Mouse (Mus musculus): ENCODE results near the gene Thap3. TPM values are rescaled to one million over a fixed set of nuclear protein-coding genes. Genes with fewer than 3 reads are reported as not detected.

The Thap3 gene
- polyA plus RNA-seq, 1 experiment from 2014 or later, result 41.4 TPM

DNA sequence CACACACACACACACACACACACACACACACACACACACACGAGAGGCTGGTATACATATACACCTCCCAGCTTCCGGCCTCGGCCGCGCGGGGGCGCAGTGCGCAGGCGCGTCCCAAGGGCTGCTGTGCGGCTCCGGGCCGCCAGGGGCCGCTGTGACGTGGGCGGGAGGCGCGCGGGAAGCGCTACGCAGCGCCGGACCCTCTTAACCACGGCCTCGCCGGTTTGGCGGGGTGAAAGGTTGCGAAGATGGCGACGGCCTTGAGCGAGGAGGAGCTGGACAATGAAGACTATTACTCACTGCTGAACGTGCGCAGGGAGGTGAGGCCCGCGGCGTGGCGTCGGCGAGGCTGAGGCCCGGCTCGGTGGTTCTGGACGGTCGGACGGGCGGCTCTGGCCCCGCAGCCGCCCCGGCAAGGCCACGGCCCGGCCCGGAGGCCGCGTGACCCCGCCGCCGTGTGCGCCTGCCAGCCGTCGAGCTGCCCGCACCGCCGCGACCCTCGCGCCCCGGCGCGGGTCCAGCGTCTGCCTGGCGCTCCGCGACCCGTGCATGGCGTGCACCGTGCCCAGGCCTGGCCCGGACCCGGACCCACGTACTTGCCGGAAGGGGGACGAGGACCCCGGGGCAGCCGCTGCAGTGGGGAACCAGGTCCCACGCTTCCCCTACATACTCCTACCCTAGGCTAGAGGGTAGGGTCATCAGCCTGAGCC, 55.1 kb downstream of the Thap3 start, which contains the start of gene Dnajc11:
Gene Dnajc11 (plus strand): TSS at position 187 of the 710 bp plus-strand sequence.
- DNase-seq (ENCODE audit: low spot score), result peak; percentile 94

Other genes with a start within 250 kb of the Thap3 start
- 104 and 122 TPM in 2 replicates for gene Camta1, start 127.1 kb downstream of the Thap3 start, polyA plus RNA-seq (2015; fragmentation: Nextera tagmentation; extraction: Ambion mirVana)
- 47.2 and 48.3 TPM in 2 replicates for gene Dnajc11, start 55.3 kb downstream of the Thap3 start, polyA plus RNA-seq (2015; fragmentation: Nextera tagmentation; extraction: Ambion mirVana)
- 10.0 and 11.3 TPM in 2 replicates for gene Phf13, start 7.3 kb upstream of the Thap3 start, polyA plus RNA-seq (2015; fragmentation: Nextera tagmentation; extraction: Ambion mirVana)
- 8.9 and 10.2 TPM in 2 replicates for gene Klhl21, start 19.8 kb upstream of the Thap3 start, polyA plus RNA-seq (2015; fragmentation: Nextera tagmentation; extraction: Ambion mirVana)
- 18.4 and 18.9 TPM in 2 replicates for gene Zbtb48, start 38.7 kb upstream of the Thap3 start, polyA plus RNA-seq (2015; fragmentation: Nextera tagmentation; extraction: Ambion mirVana)
- 0.32 and 0.59 TPM in 2 replicates for gene Tas1r1, start 49.6 kb upstream of the Thap3 start, polyA plus RNA-seq (2015; fragmentation: Nextera tagmentation; extraction: Ambion mirVana)
- 22.8 and 24.9 TPM in 2 replicates for gene Nol9, start 50.3 kb upstream of the Thap3 start, polyA plus RNA-seq (2015; fragmentation: Nextera tagmentation; extraction: Ambion mirVana)
- gene Plekhg5, start 83.5 kb upstream of the Thap3 start, polyA plus RNA-seq (2015; fragmentation: Nextera tagmentation; extraction: Ambion mirVana), result 3.4 and 3.9 TPM in 2 replicates
- gene Tnfrsf25, start 126.9 kb upstream of the Thap3 start, polyA plus RNA-seq (2015; fragmentation: Nextera tagmentation; extraction: Ambion mirVana), result 37.7 and 44.1 TPM in 2 replicates
- 3.2 and 3.6 TPM in 2 replicates for gene Espn, start 163.4 kb upstream of the Thap3 start, polyA plus RNA-seq (2015; fragmentation: Nextera tagmentation; extraction: Ambion mirVana)
- 0.21 TPM in 1 of 2 replicates, not detected in the other for gene Hes2, start 169.9 kb upstream of the Thap3 start, polyA plus RNA-seq (2015; fragmentation: Nextera tagmentation; extraction: Ambion mirVana)
- gene Acot7, start 189.1 kb upstream of the Thap3 start, polyA plus RNA-seq (2015; fragmentation: Nextera tagmentation; extraction: Ambion mirVana), result 65.1 and 98.8 TPM in 2 replicates